Mouse (Mus musculus): Measurements from ENCODE around the gene Hsf4. TPM values are rescaled to one million over a fixed set of nuclear protein-coding genes. Genes with fewer than 3 reads are reported as not detected.

Hsf4 gene
- total and polyA plus RNA-seq, 2 experiments: 4.4 to 11.0 TPM

DNA sequence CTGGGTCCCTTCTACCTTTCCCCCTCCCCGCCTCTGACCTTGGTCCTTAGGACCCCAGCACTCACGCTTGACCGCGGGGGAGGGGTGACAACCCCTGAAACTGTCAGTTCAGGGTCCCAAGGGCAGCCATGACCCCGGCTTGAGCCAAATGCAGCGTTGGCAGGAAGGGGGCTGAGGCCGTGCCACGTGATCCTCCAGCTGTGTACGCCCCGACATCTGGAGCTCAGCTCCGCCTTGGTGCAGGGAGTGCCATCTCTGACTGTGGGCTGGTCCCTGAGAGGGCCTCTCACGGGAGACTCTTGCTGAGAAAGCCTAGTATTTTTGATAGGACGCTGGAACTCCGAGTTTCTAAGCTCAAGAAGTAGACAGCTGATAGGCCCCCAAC, 14.6 kb upstream of the Hsf4 start, which contains the start of gene B3gnt9:
Gene B3gnt9, minus strand, starts transcription at position 188 of the 385 bp plus-strand sequence.
- TF ChIP-seq CTCF (IDR thresholded peaks at IDR 0.05; ENCODE audit: low read depth, low read length) (no peak), POLR2A (IDR thresholded peaks at IDR 0.05; ENCODE audit: extremely low read depth, insufficient read depth, low read length) (no peak)
- H3K36me3 ChIP-seq (ENCODE audit: control insufficient read depth, insufficient read depth, low read length): peaks cover 27% of the 10 kb centered on the region
- H3K27ac ChIP-seq (replicated peaks; ENCODE audit: insufficient read depth, low read depth, low read length): peak within 1 kb of the TSS; percentile 13; the same call in 1 of the 2 replicates
- no peak for DNase-seq (ENCODE audit: extremely low read depth, low read depth, low spot score)
- H3K4me1 ChIP-seq (ENCODE audit: control insufficient read depth, insufficient read depth, low read length): peaks cover 6% of the 10 kb centered on the region; the same call in 1 of the 2 replicates
- peak within 1 kb of the TSS; percentile 50 for H3K9ac ChIP-seq (ENCODE audit: low read depth, low read length)
- peak within 1 kb of the TSS; percentile 68 for H3K4me3 ChIP-seq (ENCODE audit: insufficient read depth, low read depth, low read length)
- WGBS: 42% methylated on average over 14 of the region's 14 CpGs
- no peaks in the 10 kb centered on the region for H3K79me2 ChIP-seq (ENCODE audit: control insufficient read depth, insufficient read depth, low read length)
- H3K27me3 ChIP-seq (ENCODE audit: control insufficient read depth, insufficient read depth, low read length): no peaks in the 10 kb centered on the region

DNA sequence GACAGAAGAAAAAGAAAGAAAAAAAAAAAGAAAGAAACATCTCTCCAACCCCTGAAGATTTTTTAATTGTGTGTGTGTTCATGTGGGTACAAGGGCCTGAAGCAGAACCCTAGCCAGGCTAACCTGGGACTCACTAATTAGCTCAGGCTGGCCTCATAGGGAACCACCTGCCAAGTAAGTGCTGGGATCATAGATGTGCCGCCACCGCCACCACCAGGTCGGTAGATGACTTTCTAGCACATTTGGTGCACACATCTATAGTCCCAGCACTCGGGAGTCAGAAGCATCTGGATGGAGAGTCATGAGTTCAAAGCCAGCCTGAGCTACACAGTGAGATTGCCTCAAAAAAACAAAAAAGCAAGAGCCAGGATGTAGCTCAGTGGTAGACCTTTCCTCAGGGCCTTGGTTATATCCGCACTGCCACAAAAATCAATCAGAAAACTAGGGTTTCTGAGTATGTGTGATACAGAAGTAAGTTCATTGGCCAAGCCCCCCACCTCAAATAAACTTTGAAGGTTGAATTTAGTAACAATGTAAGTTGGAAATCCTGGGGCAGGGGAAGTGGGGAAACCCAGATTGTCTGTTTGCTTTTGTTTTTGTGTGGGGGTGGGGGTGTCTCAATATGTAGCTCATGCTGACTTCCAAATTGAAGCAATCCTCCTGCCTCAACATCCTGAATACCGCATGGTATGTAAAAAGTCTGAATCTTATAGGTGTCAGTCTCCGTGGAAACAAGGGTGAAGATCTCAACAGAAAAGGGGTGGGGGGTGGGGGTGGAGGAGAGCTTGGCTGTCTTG, 12.1 kb upstream of the Hsf4 start:
- Histone ChIP-seq H3K27me3 (ENCODE audit: control insufficient read depth, insufficient read depth, low read length) (no peaks in the 10 kb centered on the region), H3K4me1 (ENCODE audit: control insufficient read depth, insufficient read depth, low read length) (peaks cover 6% of the 10 kb centered on the region; the same call in 1 of the 2 replicates), H3K79me2 (ENCODE audit: control insufficient read depth, insufficient read depth, low read length) (no peaks in the 10 kb centered on the region), H3K27ac (replicated peaks; ENCODE audit: insufficient read depth, low read depth, low read length) (no peak overlapping the region), H3K36me3 (ENCODE audit: control insufficient read depth, insufficient read depth, low read length) (peaks cover 6% of the 10 kb centered on the region), H3K9ac (ENCODE audit: low read depth, low read length) (no peak overlapping the region), H3K4me3 (ENCODE audit: insufficient read depth, low read depth, low read length) (no peak overlapping the region)
- TF ChIP-seq POLR2A (IDR thresholded peaks at IDR 0.05; ENCODE audit: extremely low read depth, insufficient read depth, low read length): no peak
- no peak for TF ChIP-seq CTCF (IDR thresholded peaks at IDR 0.05; ENCODE audit: low read depth, low read length)
- no peak for DNase-seq (ENCODE audit: extremely low read depth, low read depth, low spot score)
- 80% methylated on average over 7 of the region's 7 CpGs for WGBS

DNA sequence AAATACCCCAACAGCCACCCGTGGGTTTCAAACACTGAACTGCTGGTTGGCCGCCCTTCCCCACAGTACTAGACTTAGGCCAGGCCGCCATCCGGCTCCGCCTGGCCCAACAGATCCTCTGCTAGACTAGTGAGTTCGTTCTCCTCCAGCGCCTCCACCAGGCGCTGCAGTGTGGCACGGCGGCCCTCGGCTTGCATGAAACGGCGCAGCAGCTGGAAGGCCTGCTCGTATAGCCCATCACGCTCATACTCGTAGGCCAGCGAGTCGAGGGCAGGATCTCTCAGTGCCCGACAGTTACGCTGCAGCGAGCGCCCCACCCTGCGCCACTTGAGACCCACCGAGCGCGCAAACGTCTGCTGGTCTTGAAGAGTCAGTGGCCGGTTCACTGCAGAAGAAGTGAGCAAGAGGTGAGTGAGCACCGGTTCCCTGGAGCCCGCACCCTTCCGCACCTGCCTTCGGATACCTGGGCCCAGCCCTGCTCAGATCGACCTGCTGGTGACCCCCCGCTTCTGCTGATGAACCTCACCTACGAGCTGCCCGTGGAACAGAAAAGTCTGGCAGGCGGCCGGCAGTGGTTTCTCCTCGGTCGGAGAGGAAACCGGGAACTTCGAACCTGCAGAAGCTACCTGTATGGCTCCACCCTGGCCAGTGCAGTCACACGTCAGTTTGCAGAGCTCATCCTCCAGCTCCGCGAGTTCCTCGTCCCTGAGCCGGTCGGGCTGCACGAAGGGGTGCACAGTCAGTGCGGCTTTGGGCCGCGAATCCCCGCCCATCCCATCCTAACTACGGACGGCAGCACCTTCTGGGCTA, 10.5 kb upstream of the Hsf4 start:
- TF ChIP-seq POLR2A (IDR thresholded peaks at IDR 0.05; ENCODE audit: extremely low read depth, insufficient read depth, low read length) (no peak), CTCF (IDR thresholded peaks at IDR 0.05; ENCODE audit: low read depth, low read length) (no peak)
- Histone ChIP-seq H3K4me3 (ENCODE audit: insufficient read depth, low read depth, low read length) (peak overlapping the region; percentile 12; the same call in 1 of the 2 replicates), H3K36me3 (ENCODE audit: control insufficient read depth, insufficient read depth, low read length) (no peaks in the 10 kb centered on the region), H3K79me2 (ENCODE audit: control insufficient read depth, insufficient read depth, low read length) (peaks cover 4% of the 10 kb centered on the region; the same call in 1 of the 2 replicates), H3K27ac (replicated peaks; ENCODE audit: insufficient read depth, low read depth, low read length) (no peak overlapping the region), H3K27me3 (ENCODE audit: control insufficient read depth, insufficient read depth, low read length) (no peaks in the 10 kb centered on the region), H3K9ac (ENCODE audit: low read depth, low read length) (no peak overlapping the region), H3K4me1 (ENCODE audit: control insufficient read depth, insufficient read depth, low read length) (peaks cover 4% of the 10 kb centered on the region; the same call in 1 of the 2 replicates)
- DNase-seq (ENCODE audit: extremely low read depth, low read depth, low spot score): no peak
- 41% methylated on average over 55 of the region's 55 CpGs for WGBS

DNA sequence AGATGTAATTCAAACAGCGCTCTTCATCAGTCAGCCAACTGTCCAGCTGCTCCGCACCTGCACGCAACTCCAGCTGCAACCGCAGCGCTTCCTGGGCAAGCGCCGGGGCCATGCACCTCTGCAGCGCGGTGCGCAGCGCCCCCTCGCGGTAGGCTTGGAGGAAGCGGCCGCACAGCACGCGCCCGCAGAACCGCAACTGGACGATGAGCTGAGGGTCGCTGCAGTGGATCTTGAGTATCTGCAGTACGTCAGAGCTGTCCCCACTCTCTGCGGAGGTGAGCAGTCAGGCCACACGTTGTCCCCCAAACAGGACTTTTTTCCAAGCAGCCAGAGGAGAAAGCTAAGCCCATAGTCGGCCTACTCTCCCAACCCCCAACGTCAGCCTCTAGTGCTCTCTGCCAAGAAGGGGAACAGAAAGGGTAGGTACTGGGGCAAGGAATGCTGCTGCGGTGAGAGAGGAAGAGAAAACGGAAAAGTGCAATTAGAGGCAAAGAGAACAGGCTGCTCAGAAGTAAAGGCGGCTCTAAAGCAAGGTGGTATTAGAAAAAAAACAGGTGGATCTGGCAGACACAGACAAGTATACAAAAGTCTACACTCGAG, 9.8 kb upstream of the Hsf4 start:
- Histone ChIP-seq H3K27ac (replicated peaks; ENCODE audit: insufficient read depth, low read depth, low read length) (no peak overlapping the region), H3K79me2 (ENCODE audit: control insufficient read depth, insufficient read depth, low read length) (peaks cover 7% of the 10 kb centered on the region; the same call in 1 of the 2 replicates), H3K36me3 (ENCODE audit: control insufficient read depth, insufficient read depth, low read length) (no peaks in the 10 kb centered on the region), H3K27me3 (ENCODE audit: control insufficient read depth, insufficient read depth, low read length) (no peaks in the 10 kb centered on the region), H3K9ac (ENCODE audit: low read depth, low read length) (no peak overlapping the region), H3K4me1 (ENCODE audit: control insufficient read depth, insufficient read depth, low read length) (peaks cover 4% of the 10 kb centered on the region; the same call in 1 of the 2 replicates), H3K4me3 (ENCODE audit: insufficient read depth, low read depth, low read length) (peak overlapping the region; percentile 12; the same call in 1 of the 2 replicates)
- no peak for DNase-seq (ENCODE audit: extremely low read depth, low read depth, low spot score)
- TF ChIP-seq POLR2A (IDR thresholded peaks at IDR 0.05; ENCODE audit: extremely low read depth, insufficient read depth, low read length) (no peak), CTCF (IDR thresholded peaks at IDR 0.05; ENCODE audit: low read depth, low read length) (peak; percentile 95)
- WGBS: 11% methylated on average over 30 of the region's 30 CpGs

DNA sequence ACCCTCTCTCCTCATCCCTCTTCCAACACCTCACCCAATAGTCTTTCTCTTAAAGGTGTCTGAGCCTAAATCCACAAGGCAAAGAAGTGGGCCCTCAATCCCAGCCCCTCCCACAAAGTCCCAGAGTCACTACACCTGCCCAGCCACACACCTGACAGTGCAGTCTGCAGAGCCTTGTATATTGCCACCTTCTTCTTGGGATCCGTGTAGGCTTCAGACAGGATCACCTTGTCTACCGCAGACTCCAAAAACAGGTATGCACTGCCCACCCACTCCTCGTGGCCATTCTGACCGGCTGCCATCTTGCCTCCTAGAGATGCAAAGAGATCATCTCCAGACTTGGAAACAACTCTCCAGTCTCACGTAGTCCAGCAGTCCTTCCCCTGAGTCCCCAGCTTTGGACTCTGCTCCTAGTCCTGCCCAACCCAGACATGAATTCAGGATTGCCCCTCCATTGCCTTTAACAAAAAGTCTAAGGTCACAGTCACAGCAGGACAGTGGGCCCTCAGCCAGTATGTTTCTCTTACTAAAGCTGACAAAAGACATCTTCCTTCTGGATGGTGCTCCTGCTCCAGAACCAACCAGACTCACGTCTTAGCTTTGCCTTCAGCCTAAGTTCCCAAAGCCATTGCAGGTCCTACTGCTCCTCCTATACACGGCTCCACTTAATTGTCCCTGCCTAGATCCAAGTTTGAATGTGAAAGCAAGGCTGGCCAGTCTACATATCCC, 9.1 kb upstream of the Hsf4 start:
- no peaks in the 10 kb centered on the region for H3K27me3 ChIP-seq (ENCODE audit: control insufficient read depth, insufficient read depth, low read length)
- H3K9ac ChIP-seq (ENCODE audit: low read depth, low read length): no peak overlapping the region
- H3K4me3 ChIP-seq (ENCODE audit: insufficient read depth, low read depth, low read length): no peak overlapping the region
- peaks cover 7% of the 10 kb centered on the region; the same call in 1 of the 2 replicates for H3K79me2 ChIP-seq (ENCODE audit: control insufficient read depth, insufficient read depth, low read length)
- H3K4me1 ChIP-seq (ENCODE audit: control insufficient read depth, insufficient read depth, low read length): peaks cover 9% of the 10 kb centered on the region; the same call in 1 of the 2 replicates
- TF ChIP-seq POLR2A (IDR thresholded peaks at IDR 0.05; ENCODE audit: extremely low read depth, insufficient read depth, low read length) (no peak), CTCF (IDR thresholded peaks at IDR 0.05; ENCODE audit: low read depth, low read length) (no peak)
- no peak overlapping the region for H3K27ac ChIP-seq (replicated peaks; ENCODE audit: insufficient read depth, low read depth, low read length)
- DNase-seq (ENCODE audit: extremely low read depth, low read depth, low spot score): no peak
- WGBS: 90% methylated on average over 7 of the region's 7 CpGs
- no peaks in the 10 kb centered on the region for H3K36me3 ChIP-seq (ENCODE audit: control insufficient read depth, insufficient read depth, low read length)
